Mouse (Mus musculus): ENCODE measurements around the gene Scn9a.

Scn9a gene

GRCm38 (mm10) chr2:66440711-66441110, 194.1 kb downstream of the Scn9a start, which contains the start of gene Scn1a:
Gene Scn1a (minus strand): TSS chr2:66440840.
- peak in 1 of 2 experiments; percentile 31 for DNase-seq

- peak; percentile 24 to 35 for DNase-seq
Observed at GRCm38 (mm10) chr2:66439764-66440471, 194.8 kb downstream of the Scn9a start.

- DNase-seq = no peak
Observed at GRCm38 (mm10) chr2:66436286-66436685, 198.5 kb downstream of the Scn9a start.
